Mouse (Mus musculus): ENCODE measurements around the gene Atn1. TPM values are rescaled to one million over a fixed set of nuclear protein-coding genes. Genes with fewer than 3 reads are reported as not detected.

The Atn1 gene
- polyA plus RNA-seq, 1 experiment: 37.4 TPM

- TF ChIP-seq POLR2A (IDR thresholded peaks at IDR 0.05; ENCODE audit: low read depth, low read length) (no peak), CTCF (IDR thresholded peaks at IDR 0.05; ENCODE audit: extremely low read depth, insufficient read depth, insufficient read length, insufficient replicate concordance) (no peak)
- Histone ChIP-seq H3K27me3 (ENCODE audit: control insufficient read depth, insufficient read depth, low read length) (no peaks in the 10 kb centered on the region), H3K4me1 (ENCODE audit: control insufficient read depth, insufficient read depth, insufficient read length) (no peaks in the 10 kb centered on the region; the same call in 1 of the 2 replicates), H3K27ac (ENCODE audit: insufficient read depth, low read length) (no peak overlapping the region), H3K36me3 (ENCODE audit: control insufficient read depth, insufficient read depth, low read length) (peaks cover 21% of the 10 kb centered on the region), H3K4me3 (ENCODE audit: extremely low read depth, insufficient read depth, insufficient read length) (no peak overlapping the region)
- WGBS: 77% methylated on average over 7 of the region's 7 CpGs
- DNase-seq (ENCODE audit: low read depth in 1 of 2, low spot score in 2 of 2): no peak
Observed at GRCm38 (mm10) chr6:124703789-124704188, 52.5 kb downstream of the Atn1 start.

GRCm38 (mm10) chr6:124702784-124703103 is 53.6 kb downstream of the Atn1 start:
- no peak overlapping the region for H3K27ac ChIP-seq (ENCODE audit: insufficient read depth, low read length)
- peaks cover 22% of the 10 kb centered on the region for H3K36me3 ChIP-seq (ENCODE audit: control insufficient read depth, insufficient read depth, low read length)
- H3K4me3 ChIP-seq (ENCODE audit: extremely low read depth, insufficient read depth, insufficient read length): no peak overlapping the region
- 54% methylated on average over 3 of the region's 3 CpGs for WGBS
- H3K4me1 ChIP-seq (ENCODE audit: control insufficient read depth, insufficient read depth, insufficient read length): no peaks in the 10 kb centered on the region; the same call in 1 of the 2 replicates
- peak; percentile 71; the same call in 1 of the 2 replicates for TF ChIP-seq CTCF (IDR thresholded peaks at IDR 0.05; ENCODE audit: extremely low read depth, insufficient read depth, insufficient read length, insufficient replicate concordance)
- no peak for TF ChIP-seq POLR2A (IDR thresholded peaks at IDR 0.05; ENCODE audit: low read depth, low read length)
- H3K27me3 ChIP-seq (ENCODE audit: control insufficient read depth, insufficient read depth, low read length): no peaks in the 10 kb centered on the region
- DNase-seq (ENCODE audit: low read depth in 1 of 2, low spot score in 2 of 2): peak; percentile 51 to 79

DNA sequence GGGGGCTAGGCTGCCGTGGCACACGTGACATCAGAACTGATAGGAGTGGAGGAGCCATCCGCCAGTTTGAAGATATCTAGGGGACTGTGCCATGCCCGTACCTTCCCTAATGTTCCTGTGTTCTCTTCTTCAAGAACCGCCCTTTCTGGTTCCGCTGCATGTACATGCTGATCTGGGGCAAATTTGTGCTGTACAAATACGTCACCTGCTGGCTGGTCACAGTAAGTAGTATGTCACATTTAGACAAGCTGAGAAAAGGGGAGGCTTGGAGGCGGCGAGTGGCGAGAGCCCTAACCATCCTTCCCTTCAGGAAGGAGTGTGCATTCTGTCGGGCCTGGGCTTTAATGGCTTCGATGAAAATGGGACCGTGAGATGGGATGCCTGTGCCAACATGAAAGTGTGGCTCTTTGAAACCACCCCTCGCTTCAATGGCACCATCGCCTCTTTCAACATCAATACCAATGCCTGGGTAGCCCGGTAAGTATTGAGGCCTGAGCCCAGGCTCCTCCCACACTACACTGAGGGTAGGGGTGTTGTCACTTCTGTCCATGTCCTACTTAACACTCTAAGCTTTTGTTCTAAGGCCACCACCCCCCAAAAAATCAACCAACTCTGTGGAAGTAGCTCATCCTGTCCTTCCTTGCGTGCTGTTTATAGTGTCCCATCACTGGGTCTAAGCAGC is 54.1 kb downstream of the Atn1 start:
- Histone ChIP-seq H3K27me3 (ENCODE audit: control insufficient read depth, insufficient read depth, low read length) (no peaks in the 10 kb centered on the region), H3K36me3 (ENCODE audit: control insufficient read depth, insufficient read depth, low read length) (peaks cover 22% of the 10 kb centered on the region)

GRCm38 (mm10) chr6:124701338-124701737 is 55.0 kb downstream of the Atn1 start:
- 95% methylated on average over 8 of the region's 8 CpGs for WGBS
- TF ChIP-seq POLR2A (IDR thresholded peaks at IDR 0.05; ENCODE audit: low read depth, low read length) (no peak), CTCF (IDR thresholded peaks at IDR 0.05; ENCODE audit: extremely low read depth, insufficient read depth, insufficient read length, insufficient replicate concordance) (peak; percentile 15; the same call in 1 of the 2 replicates)
- H3K4me1 ChIP-seq (ENCODE audit: control insufficient read depth, insufficient read depth, insufficient read length): no peaks in the 10 kb centered on the region; the same call in 1 of the 2 replicates
- peaks cover 22% of the 10 kb centered on the region for H3K36me3 ChIP-seq (ENCODE audit: control insufficient read depth, insufficient read depth, low read length)
- H3K4me3 ChIP-seq (ENCODE audit: extremely low read depth, insufficient read depth, insufficient read length): no peak overlapping the region
- no peak overlapping the region for H3K27ac ChIP-seq (ENCODE audit: insufficient read depth, low read length)
- no peaks in the 10 kb centered on the region for H3K27me3 ChIP-seq (ENCODE audit: control insufficient read depth, insufficient read depth, low read length)
- DNase-seq (ENCODE audit: low read depth in 1 of 2, low spot score in 2 of 2): peak in 1 of 2 experiments; percentile 50

More for the DNA sequence above, 54.1 kb downstream of the Atn1 start:
- no peak overlapping the region for H3K4me3 ChIP-seq (ENCODE audit: extremely low read depth, insufficient read depth, insufficient read length)
- no peak for TF ChIP-seq CTCF (IDR thresholded peaks at IDR 0.05; ENCODE audit: extremely low read depth, insufficient read depth, insufficient read length, insufficient replicate concordance)
- no peak for TF ChIP-seq POLR2A (IDR thresholded peaks at IDR 0.05; ENCODE audit: low read depth, low read length)
- 91% methylated on average over 17 of the region's 17 CpGs for WGBS
- DNase-seq (ENCODE audit: low read depth in 1 of 2, low spot score in 2 of 2): no peak
- no peaks in the 10 kb centered on the region; the same call in 1 of the 2 replicates for H3K4me1 ChIP-seq (ENCODE audit: control insufficient read depth, insufficient read depth, insufficient read length)
- no peak overlapping the region for H3K27ac ChIP-seq (ENCODE audit: insufficient read depth, low read length)

GRCm38 (mm10) chr6:124699962-124700610 is 56.2 kb downstream of the Atn1 start:
- Histone ChIP-seq H3K4me3 (ENCODE audit: extremely low read depth, insufficient read depth, insufficient read length) (no peak overlapping the region), H3K36me3 (ENCODE audit: control insufficient read depth, insufficient read depth, low read length) (peaks cover 19% of the 10 kb centered on the region), H3K27ac (ENCODE audit: insufficient read depth, low read length) (no peak overlapping the region), H3K27me3 (ENCODE audit: control insufficient read depth, insufficient read depth, low read length) (no peaks in the 10 kb centered on the region), H3K4me1 (ENCODE audit: control insufficient read depth, insufficient read depth, insufficient read length) (no peaks in the 10 kb centered on the region; the same call in 1 of the 2 replicates)
- DNase-seq (ENCODE audit: low read depth in 1 of 2, low spot score in 2 of 2): no peak
- WGBS: 87% methylated on average over 11 of the region's 11 CpGs
- TF ChIP-seq POLR2A (IDR thresholded peaks at IDR 0.05; ENCODE audit: low read depth, low read length) (no peak), CTCF (IDR thresholded peaks at IDR 0.05; ENCODE audit: extremely low read depth, insufficient read depth, insufficient read length, insufficient replicate concordance) (no peak)

GRCm38 (mm10) chr6:124699366-124699765 is 57.0 kb downstream of the Atn1 start:
- no peaks in the 10 kb centered on the region for H3K27me3 ChIP-seq (ENCODE audit: control insufficient read depth, insufficient read depth, low read length)
- H3K4me1 ChIP-seq (ENCODE audit: control insufficient read depth, insufficient read depth, insufficient read length): no peaks in the 10 kb centered on the region; the same call in 1 of the 2 replicates
- DNase-seq (ENCODE audit: low read depth in 1 of 2, low spot score in 2 of 2): no peak
- no peak overlapping the region for H3K4me3 ChIP-seq (ENCODE audit: extremely low read depth, insufficient read depth, insufficient read length)
- peaks cover 13% of the 10 kb centered on the region for H3K36me3 ChIP-seq (ENCODE audit: control insufficient read depth, insufficient read depth, low read length)
- no peak for TF ChIP-seq CTCF (IDR thresholded peaks at IDR 0.05; ENCODE audit: extremely low read depth, insufficient read depth, insufficient read length, insufficient replicate concordance)
- no peak for TF ChIP-seq POLR2A (IDR thresholded peaks at IDR 0.05; ENCODE audit: low read depth, low read length)
- no peak overlapping the region for H3K27ac ChIP-seq (ENCODE audit: insufficient read depth, low read length)
- 91% methylated on average over 4 of the region's 4 CpGs for WGBS

- Histone ChIP-seq H3K27me3 (ENCODE audit: control insufficient read depth, insufficient read depth, low read length) (no peaks in the 10 kb centered on the region), H3K36me3 (ENCODE audit: control insufficient read depth, insufficient read depth, low read length) (peaks cover 9% of the 10 kb centered on the region), H3K4me3 (ENCODE audit: extremely low read depth, insufficient read depth, insufficient read length) (no peak overlapping the region), H3K27ac (ENCODE audit: insufficient read depth, low read length) (no peak overlapping the region), H3K4me1 (ENCODE audit: control insufficient read depth, insufficient read depth, insufficient read length) (no peaks in the 10 kb centered on the region; the same call in 1 of the 2 replicates)
- no peak for TF ChIP-seq CTCF (IDR thresholded peaks at IDR 0.05; ENCODE audit: extremely low read depth, insufficient read depth, insufficient read length, insufficient replicate concordance)
- TF ChIP-seq POLR2A (IDR thresholded peaks at IDR 0.05; ENCODE audit: low read depth, low read length): no peak
- DNase-seq (ENCODE audit: low read depth in 1 of 2, low spot score in 2 of 2): no peak
- 93% methylated on average over 6 of the region's 6 CpGs for WGBS
Observed at GRCm38 (mm10) chr6:124698751-124699150, 57.6 kb downstream of the Atn1 start.

Data from spleen, adult 2 months (tissue).